Mouse (Mus musculus) embryonic facial prominence, embryonic 11.5 days (tissue): ENCODE results near the gene Cfap70. TPM values are rescaled to one million over a fixed set of nuclear protein-coding genes. Genes with fewer than 3 reads are reported as not detected.

Experiments used
- ATAC-seq: fragments of 200-750 bp; cut with Nextera tagmentation; replicated peaks from 2 replicates; pipeline ENCODE4 v1.8.0; 2017; ENCODE audit warnings: low read depth; ENCODE audit not compliant: insufficient number of reproducible peaks, low FRiP score, low TSS enrichment
- DNase-seq: peaks from one replicate; pipeline ENCODE4 v3.0.0-alpha.2; 2015; ENCODE audit warnings: low spot score
- H3K27ac ChIP-seq: fragments of 300-500 bp; sonication (generic); replicated peaks from 2 replicates; pipeline ENCODE4 v1.5.1; 2014; ENCODE audit warnings: mild to moderate bottlenecking, low read depth, low read length, control low read depth
- H3K27me3 ChIP-seq: fragments of 300-500 bp; sonication (generic); 2 replicates; pipeline ENCODE4 v1.6.1; 2014; ENCODE audit warnings: mild to moderate bottlenecking, low read length, moderate library complexity, mixed read lengths; ENCODE audit not compliant: control insufficient read depth, insufficient read depth
- H3K36me3 ChIP-seq: fragments of 300-500 bp; sonication (generic); replicated peaks from 2 replicates; pipeline ENCODE4 v1.6.1; 2014; ENCODE audit warnings: low read depth, mild to moderate bottlenecking, low read length, moderate library complexity, mixed read lengths; ENCODE audit not compliant: control insufficient read depth, insufficient read depth
- H3K4me1 ChIP-seq: fragments of 300-500 bp; sonication (generic); 2 replicates; pipeline ENCODE4 v1.6.1; 2014; ENCODE audit warnings: low read length, mixed read lengths; ENCODE audit not compliant: control insufficient read depth, insufficient read depth
- H3K4me2 ChIP-seq: fragments of 300-500 bp; sonication (generic); 2 replicates; pipeline ENCODE4 v1.6.1; 2014; ENCODE audit warnings: low read depth, mild to moderate bottlenecking, control low read depth, low read length, moderate library complexity
- H3K4me3 ChIP-seq: fragments of 300-500 bp; sonication (generic); 2 replicates; pipeline ENCODE4 v1.5.1; 2014; ENCODE audit warnings: low read depth, low read length, control low read depth
- H3K9ac ChIP-seq: fragments of 300-500 bp; sonication (generic); replicated peaks from 2 replicates; pipeline ENCODE4 v1.6.1; 2014; ENCODE audit warnings: mild to moderate bottlenecking, control low read depth, low read length
- H3K9me3 ChIP-seq: fragments of 300-500 bp; sonication (generic); replicated peaks from 2 replicates; pipeline ENCODE4 v1.6.1; 2016; ENCODE audit warnings: mild to moderate bottlenecking, low read length, inconsistent platforms, mixed read lengths; ENCODE audit not compliant: control insufficient read depth
- WGBS: fragments of 180-500 bp; shearing (Covaris S2); extraction: QIAGEN DNeasy Blood & Tissue Kit; methylation state at CpG from one replicate; pipeline ENCODE4 v1.1.7; 2014; 5-methylcytosine and 5-hydroxymethylcytosine counted together
- polyA plus RNA-seq: library from polyadenylated mRNA; unstranded; fragments of >200 nt; fragmentation: Nextera tagmentation; extraction: Ambion mirVana; gene quantifications from 2 replicates; pipeline ENCODE4 v1.2.1, GENCODE M21; 2014

The Cfap70 gene
- polyA plus RNA-seq, 1 experiment from 2014 or later = 0.31 TPM

DNA sequence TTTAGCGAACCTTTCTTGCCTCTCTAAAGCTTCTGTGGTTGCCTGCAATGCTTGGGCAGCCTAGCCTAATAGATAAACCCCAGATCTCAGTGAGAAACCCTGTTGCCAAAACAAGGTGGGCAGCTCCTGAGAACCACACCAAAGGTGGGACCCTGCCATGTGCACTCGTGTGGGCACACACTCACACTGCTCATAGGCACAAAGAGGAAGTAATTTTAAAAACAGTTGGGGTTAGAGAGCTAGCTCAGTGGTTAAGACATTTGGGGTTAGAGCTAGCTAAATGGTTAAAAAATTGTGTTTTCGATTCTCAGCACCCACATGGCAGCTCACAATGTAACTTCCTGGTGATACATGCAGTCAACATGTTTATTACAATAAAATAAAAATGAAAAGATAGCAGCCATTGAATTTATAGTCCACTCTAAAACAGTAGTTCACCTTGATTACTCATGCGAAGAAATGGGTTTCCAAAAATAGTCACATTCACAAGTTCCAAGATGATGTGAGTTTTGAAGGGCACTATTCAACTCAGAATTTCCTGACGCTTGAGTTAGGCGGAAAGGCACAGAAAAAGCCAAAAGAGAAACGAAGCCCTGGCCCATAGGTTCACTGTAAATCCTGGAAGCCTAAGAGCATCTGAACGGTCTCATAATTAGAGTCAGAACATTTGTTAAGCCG, 72.1 kb downstream of the Cfap70 start:
- no peak overlapping the region for H3K9ac ChIP-seq
- peaks cover 7% of the 10 kb centered on the region for H3K36me3 ChIP-seq
- ATAC-seq = no peak
- no peaks in the 10 kb centered on the region for H3K9me3 ChIP-seq
- no peak overlapping the region for H3K4me2 ChIP-seq
- no peak overlapping the region for H3K27ac ChIP-seq
- 90% methylated on average over 9 of the region's 9 CpGs for WGBS
- H3K4me3 ChIP-seq = no peak overlapping the region
- no peaks in the 10 kb centered on the region for H3K4me1 ChIP-seq
- H3K27me3 ChIP-seq = no peaks in the 10 kb centered on the region
- no peak for DNase-seq

DNA sequence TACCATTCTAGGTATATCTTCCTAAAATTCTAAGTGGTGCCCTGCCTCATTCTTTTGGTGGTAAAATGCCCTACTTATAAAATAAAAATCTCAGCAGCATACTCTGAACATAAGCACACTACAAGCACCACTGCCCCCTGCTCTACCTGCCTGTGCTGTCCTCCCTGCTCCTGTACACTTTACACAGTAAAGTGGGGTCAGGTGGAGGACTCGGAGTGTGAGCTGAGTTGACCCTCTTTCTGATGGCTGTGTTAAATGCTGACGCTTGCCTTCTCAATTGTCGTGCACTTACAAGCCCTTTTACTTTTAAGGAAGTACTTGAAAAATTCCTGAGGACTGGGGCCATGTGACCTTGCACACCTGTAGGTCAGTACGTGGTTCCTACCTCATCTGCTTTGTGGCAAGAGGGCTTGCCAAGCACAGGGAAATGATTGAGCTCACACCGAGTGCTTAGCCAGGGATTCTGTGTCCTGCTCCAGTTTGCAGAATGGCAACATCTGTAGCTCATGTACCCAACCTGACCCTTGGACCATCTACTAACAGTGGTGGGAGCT, 72.9 kb downstream of the Cfap70 start:
- H3K36me3 ChIP-seq = peaks cover 7% of the 10 kb centered on the region
- H3K4me2 ChIP-seq = no peak overlapping the region
- H3K4me3 ChIP-seq = no peak overlapping the region
- no peaks in the 10 kb centered on the region for H3K27me3 ChIP-seq
- H3K9me3 ChIP-seq = no peaks in the 10 kb centered on the region
- no peak overlapping the region for H3K27ac ChIP-seq
- no peak overlapping the region for H3K9ac ChIP-seq
- ATAC-seq (no peak), DNase-seq (no peak)
- 85% methylated on average over 5 of the region's 5 CpGs for WGBS
- H3K4me1 ChIP-seq = no peaks in the 10 kb centered on the region

DNA sequence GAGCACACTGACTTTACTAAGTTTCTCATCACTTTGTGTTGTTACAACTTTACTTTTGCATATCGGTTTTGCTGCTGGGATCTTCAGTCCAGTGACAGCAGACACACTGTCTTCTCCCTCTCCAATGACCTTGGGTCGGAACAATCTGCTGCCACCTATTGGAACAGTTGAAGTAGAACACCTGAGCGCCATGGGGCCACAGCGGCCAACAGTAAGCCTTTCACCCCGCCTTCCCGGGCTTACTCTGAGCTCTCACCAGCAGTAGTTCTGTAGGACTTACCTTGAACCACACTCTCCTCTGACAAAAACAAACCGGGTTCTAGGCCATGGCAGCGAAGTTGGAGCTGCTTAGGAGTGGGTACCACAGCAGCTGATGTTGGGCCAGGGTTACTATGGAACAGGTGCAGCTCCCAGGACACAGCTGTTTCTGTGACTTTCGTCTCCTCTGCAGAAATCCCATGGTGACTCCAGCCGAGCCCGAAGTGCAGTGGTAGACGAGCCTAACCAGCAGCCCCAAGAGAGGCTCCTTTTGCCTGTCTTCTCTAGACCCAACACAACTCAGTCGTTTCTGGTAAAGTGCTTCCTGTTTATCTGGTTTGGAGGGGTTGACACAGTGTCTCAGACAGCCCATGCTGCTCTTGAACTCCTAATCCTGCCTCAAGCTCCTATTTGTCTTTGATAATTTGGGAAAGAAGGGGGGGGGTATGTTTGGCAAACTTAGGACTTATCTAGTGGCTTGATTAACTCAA, 73.5 kb downstream of the Cfap70 start:
- Histone ChIP-seq H3K9ac (no peak overlapping the region), H3K27ac (no peak overlapping the region), H3K4me1 (no peaks in the 10 kb centered on the region), H3K27me3 (no peaks in the 10 kb centered on the region), H3K36me3 (peaks cover 7% of the 10 kb centered on the region), H3K4me2 (no peak overlapping the region), H3K9me3 (no peaks in the 10 kb centered on the region), H3K4me3 (no peak overlapping the region)
- ATAC-seq (no peak), DNase-seq (peak; percentile 69)
- 40% methylated on average over 13 of the region's 13 CpGs for WGBS

DNA sequence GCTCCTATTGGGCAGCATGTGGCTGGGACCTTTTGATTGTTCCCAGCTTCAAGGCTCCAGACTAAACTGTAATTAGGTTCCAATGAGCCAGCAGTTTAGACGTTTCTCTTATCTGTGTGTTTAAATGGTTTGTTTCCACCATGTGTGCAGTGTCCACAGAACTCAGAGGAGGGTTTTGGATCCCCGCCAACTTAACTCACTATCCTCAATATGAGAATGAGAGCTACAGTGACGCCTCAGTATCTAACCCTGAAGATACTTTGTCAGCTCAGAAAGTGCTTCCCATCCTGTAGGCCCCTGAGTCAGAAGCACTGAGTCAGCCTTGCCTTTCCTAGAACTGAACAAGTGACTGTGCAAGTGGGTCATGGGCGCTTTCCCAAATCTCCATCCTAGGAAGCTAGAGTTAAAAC, 74.9 kb downstream of the Cfap70 start:
- H3K9ac ChIP-seq = no peak overlapping the region
- WGBS = 83% methylated on average over 4 of the region's 4 CpGs
- no peaks in the 10 kb centered on the region for H3K9me3 ChIP-seq
- no peak overlapping the region for H3K27ac ChIP-seq
- no peaks in the 10 kb centered on the region for H3K4me1 ChIP-seq
- H3K4me3 ChIP-seq = no peak overlapping the region
- DNase-seq = no peak
- no peak overlapping the region for H3K4me2 ChIP-seq
- no peak for ATAC-seq
- H3K27me3 ChIP-seq = no peaks in the 10 kb centered on the region
- peaks cover 2% of the 10 kb centered on the region; the same call in 1 of the 2 replicates for H3K36me3 ChIP-seq

DNA sequence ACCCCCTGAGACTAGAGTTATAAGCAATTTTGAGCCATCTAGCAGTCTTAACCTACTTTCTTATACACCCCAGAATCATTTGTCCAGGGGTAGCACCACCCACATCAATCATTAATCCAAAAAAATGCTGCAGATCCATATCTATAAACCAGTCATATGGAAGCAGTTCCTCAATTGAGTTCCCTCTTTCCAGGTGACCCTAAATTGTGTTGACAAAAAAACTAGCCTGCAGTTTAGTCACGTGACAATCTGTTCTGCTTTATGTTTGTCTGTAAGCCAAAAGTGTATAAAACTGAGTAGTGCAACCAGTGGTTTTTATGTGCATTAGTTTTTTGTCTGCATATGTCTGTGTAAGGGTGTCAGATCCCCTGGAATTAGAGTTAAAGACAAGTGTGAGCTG, 80.2 kb downstream of the Cfap70 start:
- Histone ChIP-seq H3K36me3 (peaks cover under 1% of the 10 kb centered on the region; the same call in 1 of the 2 replicates), H3K9ac (no peak overlapping the region), H3K4me1 (no peaks in the 10 kb centered on the region), H3K9me3 (no peaks in the 10 kb centered on the region), H3K27me3 (no peaks in the 10 kb centered on the region), H3K27ac (no peak overlapping the region), H3K4me3 (no peak overlapping the region), H3K4me2 (no peak overlapping the region)
- 91% methylated on average over 1 of the region's 1 CpGs for WGBS
- no peak for DNase-seq
- no peak for ATAC-seq

DNA sequence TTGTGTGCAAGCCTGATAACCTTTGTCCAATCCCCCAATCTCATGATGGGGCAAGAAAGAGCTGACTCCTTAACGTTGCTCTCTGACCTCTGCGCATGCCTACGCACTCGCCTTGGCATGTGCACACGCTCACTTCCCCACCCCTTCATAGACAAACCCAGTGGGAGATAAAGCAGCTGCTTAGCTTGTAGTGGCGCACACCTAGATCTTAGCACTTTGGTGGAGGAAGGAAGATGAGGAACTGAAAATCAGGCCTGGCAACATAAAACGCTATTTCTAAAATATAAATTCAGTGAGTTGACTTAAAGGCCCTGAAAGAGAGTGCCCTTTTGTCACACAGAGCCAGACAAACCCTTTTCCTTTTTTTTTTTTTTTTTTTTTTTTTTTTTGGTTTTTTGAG, 81.2 kb downstream of the Cfap70 start:
- Histone ChIP-seq H3K4me2 (no peak overlapping the region), H3K4me3 (no peak overlapping the region), H3K4me1 (no peaks in the 10 kb centered on the region), H3K27ac (no peak overlapping the region), H3K36me3 (no peaks in the 10 kb centered on the region), H3K9ac (no peak overlapping the region), H3K9me3 (no peaks in the 10 kb centered on the region), H3K27me3 (no peaks in the 10 kb centered on the region)
- DNase-seq (no peak), ATAC-seq (no peak)
- 87% methylated on average over 7 of the region's 7 CpGs for WGBS

DNA sequence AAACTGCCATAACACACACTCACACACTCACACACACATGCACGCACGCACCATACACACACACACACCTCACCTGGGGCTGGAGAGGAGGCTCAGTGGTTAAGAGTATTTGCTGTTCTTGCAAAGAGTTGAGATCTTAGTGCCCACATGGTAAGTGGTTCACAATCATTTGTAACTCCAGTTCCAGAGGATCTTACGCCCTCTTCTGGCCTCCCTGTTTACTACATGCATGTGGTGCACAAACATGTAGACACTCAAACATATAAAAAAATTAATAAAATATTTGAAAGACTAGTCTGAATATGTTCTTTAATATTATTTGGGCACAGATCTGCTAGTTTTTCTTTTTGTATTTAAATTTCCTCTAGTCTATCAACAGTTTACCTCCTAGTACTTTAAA, 83.8 kb downstream of the Cfap70 start:
- 96% methylated on average over 3 of the region's 3 CpGs for WGBS
- Histone ChIP-seq H3K4me2 (no peak overlapping the region), H3K9me3 (no peaks in the 10 kb centered on the region), H3K27me3 (no peaks in the 10 kb centered on the region), H3K27ac (no peak overlapping the region), H3K4me3 (no peak overlapping the region), H3K9ac (no peak overlapping the region), H3K36me3 (peaks cover 2% of the 10 kb centered on the region; the same call in 1 of the 2 replicates), H3K4me1 (no peaks in the 10 kb centered on the region)
- DNase-seq (no peak), ATAC-seq (no peak)

DNA sequence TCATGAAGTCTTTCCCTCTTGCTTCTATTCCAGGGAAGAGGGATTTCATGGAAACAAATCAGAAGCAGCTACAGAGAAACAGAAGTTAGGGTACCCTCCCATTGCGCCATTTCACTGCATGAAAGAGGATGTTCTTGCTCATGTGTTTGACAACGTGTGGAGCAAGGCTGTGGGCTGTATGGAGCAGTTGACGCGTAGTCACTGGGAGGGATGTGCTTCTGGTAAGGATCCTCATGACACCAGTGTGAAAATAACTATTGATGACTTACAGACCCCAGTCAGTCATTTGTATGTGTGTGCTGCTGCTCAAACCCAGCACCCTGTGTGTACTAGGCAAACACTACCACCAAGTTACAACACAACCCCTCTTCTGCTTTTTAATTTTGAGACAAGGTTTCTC, 88.8 kb downstream of the Cfap70 start:
- WGBS = 98% methylated on average over 4 of the region's 4 CpGs

More for the DNA sequence above, 88.8 kb downstream of the Cfap70 start:
- H3K4me3 ChIP-seq = no peak overlapping the region
- no peak overlapping the region for H3K4me2 ChIP-seq
- ATAC-seq (no peak), DNase-seq (no peak)
- H3K4me1 ChIP-seq = no peaks in the 10 kb centered on the region
- H3K36me3 ChIP-seq = peaks cover 5% of the 10 kb centered on the region
- no peaks in the 10 kb centered on the region for H3K27me3 ChIP-seq
- H3K9me3 ChIP-seq = no peaks in the 10 kb centered on the region
- H3K27ac ChIP-seq = no peak overlapping the region
- H3K9ac ChIP-seq = no peak overlapping the region
